Mouse (Mus musculus) liver, adult 2 months (tissue): Measurements from ENCODE around the gene Cd28. TPM values are rescaled to one million over a fixed set of nuclear protein-coding genes. Genes with fewer than 3 reads are reported as not detected.

Source experiments
- DNase-seq: peaks from one replicate; pipeline ENCODE4 v3.0.0-alpha.2; 2011; ENCODE audit warnings: low read depth, low spot score; ENCODE audit errors: extremely low read depth
- H3K27ac ChIP-seq: fragments of 200-500 bp; replicated peaks from 2 replicates; pipeline ENCODE4 v1.5.1; 2012; ENCODE audit warnings: low read depth, mild to moderate bottlenecking, control low read depth, inconsistent platforms, low read length; ENCODE audit not compliant: insufficient read depth
- H3K27me3 ChIP-seq: fragments of 200-500 bp; 2 replicates; pipeline ENCODE4 v1.6.1; 2012; ENCODE audit warnings: mild to moderate bottlenecking, moderate library complexity, low read length, inconsistent platforms; ENCODE audit not compliant: control insufficient read depth, insufficient read depth
- H3K36me3 ChIP-seq: fragments of 200-500 bp; 2 replicates; pipeline ENCODE4 v1.6.1; 2012; ENCODE audit warnings: low read length, inconsistent platforms; ENCODE audit not compliant: control insufficient read depth, insufficient read depth
- H3K4me1 ChIP-seq: fragments of 200-500 bp; 2 replicates; pipeline ENCODE4 v1.6.1; 2011; ENCODE audit warnings: low read length; ENCODE audit not compliant: control insufficient read depth, insufficient read depth
- H3K4me3 ChIP-seq: fragments of 200-500 bp; 2 replicates; pipeline ENCODE4 v1.5.1; 2011; ENCODE audit warnings: low read depth, mild to moderate bottlenecking, control low read depth, low read length, moderate library complexity; ENCODE audit not compliant: insufficient read depth
- H3K79me2 ChIP-seq: fragments of 200-500 bp; 2 replicates; pipeline ENCODE4 v1.6.1; 2012; ENCODE audit warnings: inconsistent platforms, mild to moderate bottlenecking, low read length, moderate library complexity; ENCODE audit not compliant: control insufficient read depth, insufficient read depth
- H3K9ac ChIP-seq: fragments of 200-500 bp; 2 replicates; pipeline ENCODE4 v1.6.1; 2012; ENCODE audit warnings: low read depth, mild to moderate bottlenecking, control low read depth, inconsistent platforms, low read length
- CTCF ChIP-seq: fragments of 200-500 bp; IDR thresholded peaks from 2 replicates; pipeline ENCODE4 v1.5.1; 2011; ENCODE audit warnings: low read depth, low read length, control low read depth
- POLR2A ChIP-seq: fragments of 200-500 bp; IDR thresholded peaks from 2 replicates; pipeline ENCODE4 v1.6.1; 2011; ENCODE audit warnings: low read length, control low read depth; ENCODE audit not compliant: insufficient read depth; ENCODE audit errors: extremely low read depth
- WGBS: fragments of 180-500 bp; shearing (Covaris S2); methylation state at CpG from one replicate; pipeline ENCODE4 v1.1.7; 2018; 5-methylcytosine and 5-hydroxymethylcytosine counted together
- polyA plus RNA-seq: library from polyadenylated mRNA; depleted of rRNA; stranded (reverse); fragments of >200 nt; gene quantifications from 2 replicates; pipeline ENCODE4 v1.2.3, GENCODE M21; 2012; rRNA removed
- total RNA-seq: library from RNA; depleted of rRNA; stranded (reverse); fragments of >200 nt; gene quantifications from 2 replicates; pipeline ENCODE4 v1.2.3, GENCODE M21; 2014; rRNA removed

Gene Cd28
- total RNA-seq (0.28 and 0.54 TPM in 2 replicates), polyA plus RNA-seq (0.06 and 0.10 TPM in 2 replicates)

- TF ChIP-seq POLR2A = no peak
- TF ChIP-seq CTCF = no peak
- H3K9ac ChIP-seq = no peak within 1 kb of the TSS
- peak within 1 kb of the TSS; percentile 38; the same call in 1 of the 2 replicates for H3K27ac ChIP-seq
- H3K4me1 ChIP-seq = peaks cover 4% of the 10 kb centered on the region; the same call in 1 of the 2 replicates
- H3K27me3 ChIP-seq = no peaks in the 10 kb centered on the region
- H3K79me2 ChIP-seq = no peaks in the 10 kb centered on the region
- H3K36me3 ChIP-seq = no peaks in the 10 kb centered on the region
- DNase-seq = no peak
- no peak within 1 kb of the TSS for H3K4me3 ChIP-seq
- 81% methylated on average over 5 of the region's 5 CpGs for WGBS
These were observed at the start of gene Cd28 for GRCm38 (mm10) chr1:60716567-60716966. Cd28 (plus strand) TSS chr1:60716800.

GRCm38 (mm10) chr1:60667873-60668616 is 48.6 kb upstream of the Cd28 start:
- Histone ChIP-seq H3K27me3 (no peaks in the 10 kb centered on the region), H3K79me2 (no peaks in the 10 kb centered on the region), H3K4me3 (peak overlapping the region; percentile 15; the same call in 1 of the 2 replicates), H3K4me1 (peaks cover 10% of the 10 kb centered on the region; the same call in 1 of the 2 replicates), H3K27ac (peak overlapping the region; percentile 79), H3K36me3 (no peaks in the 10 kb centered on the region), H3K9ac (peak overlapping the region; percentile 75)
- WGBS = 15% methylated on average over 17 of the region's 17 CpGs
- DNase-seq = peak; percentile 82
- TF ChIP-seq POLR2A = no peak
- no peak for TF ChIP-seq CTCF

- no peaks in the 10 kb centered on the region for H3K27me3 ChIP-seq
- H3K9ac ChIP-seq = peak overlapping the region; percentile 48; the same call in 1 of the 2 replicates
- no peak overlapping the region for H3K4me3 ChIP-seq
- H3K4me1 ChIP-seq = peaks cover 10% of the 10 kb centered on the region; the same call in 1 of the 2 replicates
- 12% methylated on average over 9 of the region's 9 CpGs for WGBS
- DNase-seq = peak; percentile 99
- peak overlapping the region; percentile 77 for H3K27ac ChIP-seq
- no peak for TF ChIP-seq CTCF
- TF ChIP-seq POLR2A = no peak
- H3K36me3 ChIP-seq = no peaks in the 10 kb centered on the region
- no peaks in the 10 kb centered on the region for H3K79me2 ChIP-seq
These were observed 47.6 kb upstream of the Cd28 start for GRCm38 (mm10) chr1:60669048-60669447.

- TF ChIP-seq CTCF (no peak), POLR2A (no peak)
- Histone ChIP-seq H3K4me1 (peaks cover 10% of the 10 kb centered on the region; the same call in 1 of the 2 replicates), H3K27ac (peak overlapping the region; percentile 77), H3K9ac (no peak overlapping the region; the same call in 1 of the 2 replicates), H3K79me2 (no peaks in the 10 kb centered on the region), H3K4me3 (no peak overlapping the region), H3K36me3 (no peaks in the 10 kb centered on the region), H3K27me3 (no peaks in the 10 kb centered on the region)
- 87% methylated on average over 2 of the region's 2 CpGs for WGBS
- peak; percentile 58 for DNase-seq
These were observed 46.9 kb upstream of the Cd28 start for GRCm38 (mm10) chr1:60669664-60670063.

- Histone ChIP-seq H3K4me1 (peaks cover 10% of the 10 kb centered on the region; the same call in 1 of the 2 replicates), H3K79me2 (no peaks in the 10 kb centered on the region), H3K4me3 (no peak overlapping the region), H3K9ac (no peak overlapping the region), H3K27ac (no peak overlapping the region), H3K27me3 (no peaks in the 10 kb centered on the region), H3K36me3 (no peaks in the 10 kb centered on the region)
- no peak for DNase-seq
- 86% methylated on average over 5 of the region's 5 CpGs for WGBS
- TF ChIP-seq POLR2A (no peak), CTCF (no peak)
These were observed 46.4 kb upstream of the Cd28 start for GRCm38 (mm10) chr1:60670172-60670571.

GRCm38 (mm10) chr1:60683766-60684165 is 32.8 kb upstream of the Cd28 start:
- Histone ChIP-seq H3K4me1 (no peaks in the 10 kb centered on the region), H3K4me3 (no peak overlapping the region), H3K9ac (no peak overlapping the region), H3K27me3 (no peaks in the 10 kb centered on the region), H3K36me3 (no peaks in the 10 kb centered on the region), H3K79me2 (no peaks in the 10 kb centered on the region), H3K27ac (no peak overlapping the region)
- DNase-seq = no peak
- WGBS = 94% methylated on average over 4 of the region's 4 CpGs
- TF ChIP-seq POLR2A = no peak
- TF ChIP-seq CTCF = no peak
